ENCODE assay signal across 14 mouse cellular contexts in the genomic region with DNA sequence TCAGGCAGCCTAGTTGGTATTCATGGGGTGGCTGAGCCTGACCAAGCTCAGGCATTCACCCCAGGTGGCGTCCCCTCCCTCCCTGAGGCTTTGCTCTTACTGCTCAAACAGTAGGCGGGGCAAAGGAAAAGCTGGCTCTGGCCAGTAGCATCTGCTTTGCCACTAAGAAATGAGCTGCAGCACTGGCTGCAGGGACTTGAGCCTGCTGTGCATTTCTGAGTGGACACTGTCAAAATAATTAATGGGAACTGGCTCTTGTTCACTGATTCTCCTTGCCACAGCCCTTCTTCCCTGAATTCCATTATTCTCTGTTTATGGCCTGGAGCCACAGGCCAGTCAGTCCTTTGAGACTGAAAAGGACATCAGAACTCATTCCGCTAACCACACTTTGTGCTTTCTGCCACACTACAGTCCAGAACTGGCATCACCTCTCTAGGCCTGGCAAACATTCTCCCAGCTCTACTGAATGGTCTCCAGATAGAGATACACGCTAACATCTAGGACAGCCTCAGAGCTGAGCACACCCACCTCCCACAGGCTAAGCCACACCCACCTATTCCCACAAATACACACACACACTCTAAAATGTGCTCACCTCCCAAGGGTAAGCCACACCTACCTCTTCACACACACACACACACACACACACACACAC. TPM values are rescaled to one million over a fixed set of nuclear protein-coding genes. Genes with fewer than 3 reads are reported as not detected.
DNase-seq lines count a peak whose midpoint lies in the region; ATAC-seq and TF ChIP-seq lines count a peak whose summit lies in the region.
"Had no signal": no experiment of that assay in that cellular context is flagged by ENCODE, and none has a peak within 500 bp of the region (broad histone marks: within the 10 kb centered on the region; RNA-seq: fewer than 3 reads in every experiment).

No protein-coding gene starts in this region.

- in situ Hi-C loops in ES-E14 (cut with MboI; ENCODE audit: low sequenced_read_pairs in 2 of 2, unreplicated experiment in 2 of 2), result no loop called here

- H3K36me3 ChIP-seq in kidney, adult 2 months (ENCODE audit: control insufficient read depth, insufficient read depth, low read length), result no peaks in the 10 kb centered on the region
- no peaks in the 10 kb centered on the region for H3K36me3 ChIP-seq in ES-E14 (ENCODE audit: control insufficient read depth, insufficient read depth, low read length, poor library complexity, severe bottlenecking)
- H3K36me3 ChIP-seq in hindbrain, postnatal 0 days (ENCODE audit: insufficient read depth, low read length), result no peaks in the 10 kb centered on the region
- H3K36me3 ChIP-seq: forebrain, embryonic 10.5 days; heart, embryonic 10.5 days had no signal

- no peak for TF ChIP-seq POLR2A in kidney, adult 2 months (IDR thresholded peaks at IDR 0.05; ENCODE audit: low read depth, low read length)

- no peak overlapping the region for H3K4me2 ChIP-seq in hindbrain, postnatal 0 days (ENCODE audit: low read depth, low read length)

- no peaks in the 10 kb centered on the region for H3K27me3 ChIP-seq in kidney, adult 2 months (replicated peaks; ENCODE audit: control insufficient read depth, insufficient read depth, low read length)
- no peaks in the 10 kb centered on the region for H3K27me3 ChIP-seq in hindbrain, postnatal 0 days (ENCODE audit: insufficient read depth, low read length)

- ATAC-seq in hindbrain, postnatal 0 days, result peak; percentile 93

- no peaks in the 10 kb centered on the region for H3K4me1 ChIP-seq in kidney, adult 2 months (ENCODE audit: control insufficient read depth, insufficient read depth, low read length)
- no peaks in the 10 kb centered on the region for H3K4me1 ChIP-seq in ES-E14 (ENCODE audit: control insufficient read depth in 2 of 2, insufficient read depth in 2 of 2, low read length in 2 of 2, poor library complexity in 1 of 2)
- peaks cover 5% of the 10 kb centered on the region; the same call in 1 of the 2 replicates for H3K4me1 ChIP-seq in hindbrain, postnatal 0 days (ENCODE audit: insufficient read depth, low read length)
- H3K4me1 ChIP-seq: heart, embryonic 10.5 days had no signal

- no peak overlapping the region for H3K4me3 ChIP-seq in kidney, adult 2 months (ENCODE audit: insufficient read depth, low read depth, low read length)
- H3K4me3 ChIP-seq in ES-E14 (ENCODE audit: insufficient read depth in 1 of 2, low read depth in 1 of 2, low read length in 2 of 2, poor library complexity in 1 of 2, severe bottlenecking in 1 of 2), result no peak overlapping the region
- H3K4me3 ChIP-seq in hindbrain, postnatal 0 days (ENCODE audit: low read length), result no peak overlapping the region
- H3K4me3 ChIP-seq: forebrain, embryonic 10.5 days; heart, embryonic 10.5 days had no signal

- peak; percentile 32 for DNase-seq in kidney, adult 2 months
- no peak for DNase-seq in kidney, postnatal 10 days
- DNase-seq in ES-E14 (ENCODE audit: low read depth, low spot score), result peak; percentile 24
- DNase-seq in brain, adult 2 months (ENCODE audit: low read depth, low spot score), result peak; percentile 46
- DNase-seq in hindbrain, postnatal 0 days (ENCODE audit: low spot score), result peak; percentile 80
- DNase-seq in gastrocnemius, postnatal 10 days, result no peak
- DNase-seq in adrenal gland, postnatal 14 days, result no peak
- DNase-seq in ovary, adult 18-20 months (ENCODE audit: low spot score), result no peak
- DNase-seq: adrenal gland, postnatal 10 days; heart, postnatal 36 days had no signal

- H3K9ac ChIP-seq in ES-E14 (ENCODE audit: insufficient read depth, low read depth, low read length, poor library complexity, severe bottlenecking), result no peak overlapping the region
- no peak overlapping the region for H3K9ac ChIP-seq in hindbrain, postnatal 0 days (replicated peaks; ENCODE audit: low read length)

- no peak overlapping the region for H3K27ac ChIP-seq in kidney, adult 2 months (ENCODE audit: insufficient read depth, low read depth, low read length)
- H3K27ac ChIP-seq in ES-E14 (ENCODE audit: insufficient read depth, low read depth, low read length, poor library complexity, severe bottlenecking), result no peak overlapping the region
- peak overlapping the region; percentile 46 for H3K27ac ChIP-seq in hindbrain, postnatal 0 days
- H3K27ac ChIP-seq: forebrain, embryonic 10.5 days; heart, embryonic 10.5 days had no signal

- WGBS in kidney, adult 2 months, result 45% methylated on average over 4 of the region's 4 CpGs
- WGBS in hindbrain, postnatal 0 days, result 23% methylated on average over 4 of the region's 4 CpGs

- TF ChIP-seq CTCF in kidney, adult 2 months (conservative IDR thresholded peaks at IDR 0.05; ENCODE audit: insufficient read depth, insufficient read length, low read depth, low read length), result no peak
- no peak for TF ChIP-seq CTCF in hindbrain, postnatal 0 days (IDR thresholded peaks at IDR 0.05; ENCODE audit: low read depth)

- no peaks in the 10 kb centered on the region for H3K9me3 ChIP-seq in ES-E14 (ENCODE audit: control insufficient read depth, insufficient read depth, low read depth, low read length)
- H3K9me3 ChIP-seq in hindbrain, postnatal 0 days (ENCODE audit: low read length), result no peaks in the 10 kb centered on the region
- H3K9me3 ChIP-seq: forebrain, embryonic 10.5 days; heart, embryonic 10.5 days had no signal

TF ChIP-seq in ES-E14, 5 proteins besides CTCF, POLR2A, EP300 and RAD21:
- TF ChIP-seq MAFK (IDR thresholded peaks at IDR 0.05; ENCODE audit: insufficient read depth, low read depth, low read length), result no peak
- TF ChIP-seq CHD2 (IDR thresholded peaks at IDR 0.05; ENCODE audit: low read depth, low read length), result no peak
- no peak for TF ChIP-seq HCFC1 (IDR thresholded peaks at IDR 0.05; ENCODE audit: borderline replicate concordance, insufficient read depth, low read length)
- TF ChIP-seq ZC3H11A (IDR thresholded peaks at IDR 0.05; ENCODE audit: borderline replicate concordance, low read depth, low read length), result no peak
- no peak for TF ChIP-seq ZNF384 (IDR thresholded peaks at IDR 0.05; ENCODE audit: low read depth, low read length)

RNA-seq across cellular contexts. Expression of gene Rph3a, which starts 53.2 kb away (rescaled TPM):
- polyA plus RNA-seq in kidney, adult 2 months (2012; rRNA removed), result 0.80 and 0.83 TPM in 2 replicates
- total RNA-seq in ES-E14 (2012; rRNA removed), result 0.09 TPM in 1 of 2 replicates, not detected in the other
- total RNA-seq in hindbrain, postnatal 0 days (2014; rRNA removed), result 44.3 and 50.7 TPM in 2 replicates
- polyA plus RNA-seq in hindbrain, postnatal 0 days (2015; fragmentation: Nextera tagmentation; extraction: Ambion mirVana), result 35.2 and 39.4 TPM in 2 replicates
- total RNA-seq in gastrocnemius, postnatal 10 days (2021), result under 1 TPM; 0.35 to 0.47 TPM
- 2.7 and 3.0 TPM in 2 replicates for total RNA-seq in adrenal gland, postnatal 14 days (2021)
- total RNA-seq: heart, postnatal 36 days; liver, adult 2 months; megakaryocyte-erythroid progenitor cell, adult 5-6 weeks had no signal
- polyA plus RNA-seq: heart, embryonic 10.5 days; liver, adult 2 months had no signal

Comparison
In these comparisons a context has a peak if more than half of its experiments do, and no peak if none do; other contexts are left out.
1. DNase-seq: peak in kidney, adult 2 months (single experiment), ES-E14 (single experiment), brain, adult 2 months (single experiment) and hindbrain, postnatal 0 days (single experiment); none in kidney, postnatal 10 days (single experiment), gastrocnemius, postnatal 10 days (single experiment), adrenal gland, postnatal 14 days (single experiment) and ovary, adult 18-20 months (single experiment).
2. RNA of gene Rph3a, which starts 53.2 kb away (total RNA-seq): 44.3 to 50.7 TPM in hindbrain, postnatal 0 days; 2.7 to 3.0 TPM in adrenal gland, postnatal 14 days, 0.35 to 0.47 TPM in gastrocnemius, postnatal 10 days and 0.09 TPM in ES-E14; every median in the first group is over 10 times any median in the second.